Mouse (Mus musculus): ENCODE measurements around the gene Zbtb16.

DNA sequence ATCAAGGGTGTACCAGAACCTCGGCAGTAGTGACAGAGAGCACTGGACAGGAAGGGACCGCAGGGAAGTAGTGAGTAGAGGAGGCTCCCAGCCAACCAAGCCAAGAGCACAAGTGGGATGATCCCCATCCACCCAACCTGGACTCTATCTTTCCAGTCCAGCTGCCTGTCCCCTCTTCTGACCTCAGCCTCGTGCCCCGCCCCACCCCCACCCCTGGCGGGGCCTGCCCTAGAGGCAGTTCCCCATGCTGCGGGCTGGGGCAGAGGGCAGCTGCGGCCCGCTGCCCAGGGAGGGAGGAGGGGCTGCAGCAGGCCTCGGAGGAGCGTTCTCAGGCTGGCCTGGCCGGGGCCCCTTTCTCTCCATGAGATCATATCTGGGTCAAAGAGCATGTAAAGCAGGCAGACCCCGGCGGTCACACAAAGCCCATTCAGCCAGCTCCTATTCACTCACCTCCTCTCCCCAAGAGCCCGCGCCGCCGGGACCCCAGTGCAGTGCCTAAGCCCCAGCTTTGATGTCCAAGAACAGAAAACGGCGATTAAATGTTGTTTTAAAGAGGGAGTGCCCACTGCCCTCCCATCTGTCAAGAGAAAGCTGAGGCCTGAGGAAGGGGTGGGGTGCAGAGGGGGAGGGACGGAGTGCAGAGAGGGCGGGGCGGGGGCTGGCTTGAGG is 186.8 kb downstream of the Zbtb16 start:
- TF ChIP-seq POLR2A (IDR thresholded peaks at IDR 0.05; ENCODE audit: low read depth, low read length), result no peak
- no peak for TF ChIP-seq CTCF (IDR thresholded peaks at IDR 0.05; ENCODE audit: borderline replicate concordance, insufficient read depth, low read length)
